Mouse (Mus musculus): ENCODE data around the gene Wdr17. TPM values are rescaled to one million over a fixed set of nuclear protein-coding genes. Genes with fewer than 3 reads are reported as not detected.

Wdr17 gene
- polyA plus RNA-seq, 1 experiment from 2014 or later: 14.7 TPM

GRCm38 (mm10) chr8:54582886-54583285, 304.1 kb downstream of the Wdr17 start:
- Histone ChIP-seq H3K4me2 (no peak overlapping the region), H3K9ac (no peak overlapping the region), H3K27me3 (no peaks in the 10 kb centered on the region), H3K27ac (replicated peaks) (no peak overlapping the region), H3K4me1 (replicated peaks) (no peaks in the 10 kb centered on the region), H3K9me3 (no peaks in the 10 kb centered on the region), H3K36me3 (no peaks in the 10 kb centered on the region), H3K4me3 (no peak overlapping the region)
- ATAC-seq (ENCODE audit: low FRiP score, low read depth): no peak
- 49% methylated on average over 1 of the region's 1 CpGs for WGBS

GRCm38 (mm10) chr8:54581436-54581835, 305.5 kb downstream of the Wdr17 start:
- Histone ChIP-seq H3K4me3 (no peak overlapping the region), H3K9me3 (no peaks in the 10 kb centered on the region), H3K27ac (replicated peaks) (no peak overlapping the region), H3K4me1 (replicated peaks) (no peaks in the 10 kb centered on the region), H3K36me3 (no peaks in the 10 kb centered on the region), H3K4me2 (no peak overlapping the region), H3K9ac (no peak overlapping the region), H3K27me3 (no peaks in the 10 kb centered on the region)
- no peak for ATAC-seq (ENCODE audit: low FRiP score, low read depth)
- WGBS: 85% methylated on average over 3 of the region's 3 CpGs

Other genes with a start within 250 kb of the Wdr17 start
- gene Gpm6a, start 67.7 kb upstream of the Wdr17 start, polyA plus RNA-seq (2015; fragmentation: Nextera tagmentation; extraction: Ambion mirVana): 461 and 473 TPM in 2 replicates